Mouse (Mus musculus) activated CD4-positive, CD25-positive, alpha-beta regulatory T cell, adult 4 months (primary cell): ENCODE measurements around the gene Wbp2. TPM values are rescaled to one million over a fixed set of nuclear protein-coding genes. Genes with fewer than 3 reads are reported as not detected.
"Not testable (repeated sequence)": the region's sequence is repeated elsewhere in the genome, so short reads cannot be mapped to it uniquely, and the experiment has no call there.

Experiments used
- ATAC-seq: one replicate; pipeline ENCODE4 v1.8.0; 2017
- polyA plus RNA-seq, 2 experiments: library from polyadenylated mRNA; unstranded; fragments of 100-300 nt; shearing (Covaris generic); gene quantifications; one replicate each; pipeline ENCODE4 v1.2.1; 2017

Gene Wbp2
- polyA plus RNA-seq, 2 experiments from 2014 or later, result 85.4 to 142 TPM

DNA sequence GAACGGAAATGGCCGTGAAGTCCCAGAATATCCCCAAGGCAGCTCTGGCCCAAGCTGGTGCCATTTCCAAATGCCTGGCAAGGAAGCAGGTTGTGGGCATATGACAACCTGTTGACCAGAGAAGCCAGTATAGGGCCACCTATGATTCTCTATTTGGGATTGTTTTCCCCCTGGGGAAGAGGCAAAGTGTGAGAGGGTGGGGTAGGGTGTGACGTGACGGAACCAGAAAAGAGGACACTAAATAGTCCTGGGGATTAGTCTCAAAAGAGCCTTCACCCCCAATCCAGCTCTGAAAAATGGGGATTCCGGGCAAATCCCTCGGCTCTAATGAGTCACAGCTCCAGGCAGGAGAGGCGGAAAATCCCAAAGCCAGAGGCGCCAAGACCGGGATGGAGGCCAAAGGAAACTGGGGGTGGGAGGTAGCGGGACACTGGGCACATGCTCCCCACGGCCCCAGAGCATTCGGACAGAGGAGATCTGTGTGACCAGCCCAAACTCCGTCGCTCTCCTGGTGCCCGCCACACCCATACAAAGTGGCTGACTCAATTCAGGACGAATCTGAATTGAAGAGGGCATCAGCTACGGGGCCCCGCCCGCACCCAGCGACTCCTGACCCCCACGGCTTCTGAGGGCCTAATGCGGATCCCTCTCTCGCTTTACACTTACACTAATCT is 21.8 kb upstream of the Wbp2 start:
- ATAC-seq, result no peak

DNA sequence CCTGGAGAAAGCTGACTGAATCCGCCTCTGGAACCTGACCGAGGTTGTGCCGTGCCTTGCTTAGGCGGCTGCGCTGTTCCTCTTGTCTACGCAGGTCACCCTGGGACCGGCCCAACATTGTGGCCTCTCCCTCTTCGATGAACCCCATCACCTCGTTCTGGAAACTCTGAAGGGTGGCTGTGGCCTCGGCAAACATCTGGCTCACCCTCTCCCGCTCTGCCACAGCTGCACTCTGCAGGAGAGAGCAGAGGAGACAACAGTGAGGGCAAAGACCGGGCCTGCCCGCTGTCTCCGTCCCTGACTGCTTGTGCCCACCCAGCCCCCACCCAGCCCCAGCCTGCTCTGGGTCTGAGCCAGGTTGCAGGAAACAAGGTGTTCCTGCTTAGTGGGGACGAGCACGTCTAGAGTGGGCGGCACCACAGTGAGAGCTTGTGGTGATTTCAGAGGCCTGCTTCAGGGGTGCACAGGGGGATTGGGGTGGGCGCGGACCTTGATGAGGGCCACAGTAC is 21.0 kb upstream of the Wbp2 start:
- ATAC-seq, result no peak

DNA sequence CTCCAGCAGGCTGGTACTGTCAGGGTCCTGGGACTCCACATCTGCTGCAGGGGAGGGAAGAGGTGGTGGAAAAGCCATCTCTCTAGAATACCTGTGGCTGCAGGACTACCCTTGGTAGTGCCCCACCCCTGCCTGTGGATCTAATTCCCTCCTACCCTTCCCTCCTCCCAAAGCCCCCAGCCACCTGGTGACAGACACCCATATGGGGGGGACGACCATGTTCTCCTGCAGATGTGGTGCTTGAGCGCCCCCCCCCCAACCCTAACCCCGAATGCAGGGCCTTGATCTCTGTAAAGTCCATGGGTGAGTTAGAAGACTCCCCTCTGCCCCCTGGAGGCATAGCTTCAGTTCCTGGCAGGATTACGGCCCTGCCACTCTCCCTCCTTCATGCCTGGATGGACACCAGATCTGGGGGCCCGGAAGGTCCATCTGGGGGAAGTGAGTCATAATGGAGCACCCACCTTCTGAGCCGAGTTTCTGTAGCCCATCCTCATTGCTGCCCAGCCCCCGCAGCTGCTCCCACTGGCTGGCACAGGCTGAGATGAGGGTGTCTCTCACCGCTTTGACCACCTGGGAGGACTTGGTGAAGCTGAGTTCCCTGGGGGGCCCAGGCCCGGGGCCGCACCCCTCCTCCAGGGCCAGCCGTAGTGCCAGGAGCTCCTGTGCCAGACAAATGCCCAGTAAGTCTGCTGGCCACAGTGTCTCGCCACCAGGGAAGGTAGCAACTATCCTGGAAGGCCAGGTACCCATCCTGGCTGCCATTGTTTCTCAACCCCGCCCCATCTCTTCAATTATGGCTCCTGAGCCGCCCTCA is 20.4 kb upstream of the Wbp2 start:
- ATAC-seq, result no peak

- ATAC-seq, result no peak
Observed at GRCm38 (mm10) chr11:116106154-116106962, 19.6 kb upstream of the Wbp2 start.

GRCm38 (mm10) chr11:116105065-116105464 is 18.3 kb upstream of the Wbp2 start:
- no peak for ATAC-seq

GRCm38 (mm10) chr11:116104006-116104646 is 17.3 kb upstream of the Wbp2 start:
- ATAC-seq, result no peak

GRCm38 (mm10) chr11:116103572-116103971 is 16.8 kb upstream of the Wbp2 start:
- no peak for ATAC-seq

DNA sequence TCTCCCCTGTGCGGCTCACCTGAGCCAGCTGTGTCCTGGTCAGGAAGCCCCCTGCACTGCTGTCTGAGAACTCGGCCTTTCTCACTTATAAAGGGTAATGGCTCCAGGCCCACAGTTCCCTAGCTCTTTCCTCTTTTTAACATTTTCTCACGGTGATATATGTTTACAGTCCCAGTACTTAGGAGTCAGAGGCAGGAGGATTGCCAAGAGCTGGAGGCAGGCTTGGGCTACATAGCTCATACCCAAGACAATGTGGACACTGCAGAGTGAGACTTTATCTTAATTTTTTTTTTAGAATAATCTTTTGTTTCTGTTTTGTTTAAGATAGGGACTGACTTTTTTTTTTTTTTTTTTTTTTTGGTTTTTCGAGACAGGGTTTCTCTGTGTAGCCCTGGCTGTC is 15.7 kb upstream of the Wbp2 start:
- no peak for ATAC-seq

GRCm38 (mm10) chr11:116101931-116102381 is 15.2 kb upstream of the Wbp2 start:
- ATAC-seq, result no peak

- no peak for ATAC-seq
Observed at GRCm38 (mm10) chr11:116100839-116101238, 14.0 kb upstream of the Wbp2 start.

DNA sequence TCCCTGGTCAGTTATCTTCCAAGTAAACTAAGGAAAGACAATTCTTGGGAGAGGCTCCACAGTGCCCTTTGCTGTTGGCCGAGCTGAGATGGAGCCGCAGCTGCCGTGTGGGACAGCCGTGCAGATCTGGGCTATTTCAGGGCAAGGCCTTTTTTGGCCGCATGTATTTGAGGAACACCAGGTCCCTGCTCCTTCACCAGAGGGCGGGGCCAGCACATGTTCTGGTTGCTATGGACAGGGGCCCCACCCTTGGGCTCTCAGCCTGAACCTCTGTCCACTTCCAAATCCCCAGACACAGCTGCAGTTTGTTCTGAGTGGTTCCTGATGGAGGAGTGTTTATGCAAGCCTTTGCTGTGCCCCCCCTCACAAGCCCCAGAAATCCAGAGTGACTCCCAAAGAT is 13.6 kb upstream of the Wbp2 start:
- ATAC-seq, result no peak

GRCm38 (mm10) chr11:116099462-116099861 is 12.7 kb upstream of the Wbp2 start:
- ATAC-seq, result no peak

DNA sequence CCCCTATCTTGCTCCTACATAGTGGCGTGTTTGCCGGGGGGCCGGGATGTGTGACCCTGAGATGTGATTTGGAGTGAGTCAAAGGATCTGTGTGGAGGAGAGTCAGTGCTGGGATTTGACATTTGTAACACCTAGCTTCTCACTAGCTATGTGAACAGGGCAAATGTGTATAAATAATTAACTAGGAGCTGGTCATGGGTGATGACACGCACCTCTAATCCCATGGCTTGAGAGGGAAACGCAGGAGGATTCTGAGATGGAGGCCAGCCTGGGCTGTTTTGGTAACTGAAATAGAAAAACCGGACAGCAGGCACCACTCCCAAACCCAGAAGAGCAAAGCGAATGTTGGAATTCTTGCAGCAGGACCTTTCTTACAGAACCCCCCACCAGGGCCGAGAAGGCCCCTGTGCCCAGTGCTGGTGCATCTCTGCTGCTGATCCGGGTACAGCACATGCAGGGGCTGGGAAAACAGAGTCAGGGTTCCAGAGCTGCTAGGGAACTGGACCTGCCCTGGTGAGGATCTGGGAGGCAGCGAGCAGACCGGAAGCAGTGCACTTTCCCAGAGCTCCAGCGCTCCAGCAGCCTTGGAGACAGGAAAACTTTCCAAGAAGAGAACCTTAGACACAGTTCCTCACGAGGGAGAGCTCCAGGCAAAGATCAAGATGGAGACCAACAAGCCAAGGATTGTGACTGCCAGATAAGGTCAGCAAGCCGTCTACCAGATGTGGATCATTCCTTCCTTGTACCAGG is 12.1 kb upstream of the Wbp2 start:
- ATAC-seq, result no peak

DNA sequence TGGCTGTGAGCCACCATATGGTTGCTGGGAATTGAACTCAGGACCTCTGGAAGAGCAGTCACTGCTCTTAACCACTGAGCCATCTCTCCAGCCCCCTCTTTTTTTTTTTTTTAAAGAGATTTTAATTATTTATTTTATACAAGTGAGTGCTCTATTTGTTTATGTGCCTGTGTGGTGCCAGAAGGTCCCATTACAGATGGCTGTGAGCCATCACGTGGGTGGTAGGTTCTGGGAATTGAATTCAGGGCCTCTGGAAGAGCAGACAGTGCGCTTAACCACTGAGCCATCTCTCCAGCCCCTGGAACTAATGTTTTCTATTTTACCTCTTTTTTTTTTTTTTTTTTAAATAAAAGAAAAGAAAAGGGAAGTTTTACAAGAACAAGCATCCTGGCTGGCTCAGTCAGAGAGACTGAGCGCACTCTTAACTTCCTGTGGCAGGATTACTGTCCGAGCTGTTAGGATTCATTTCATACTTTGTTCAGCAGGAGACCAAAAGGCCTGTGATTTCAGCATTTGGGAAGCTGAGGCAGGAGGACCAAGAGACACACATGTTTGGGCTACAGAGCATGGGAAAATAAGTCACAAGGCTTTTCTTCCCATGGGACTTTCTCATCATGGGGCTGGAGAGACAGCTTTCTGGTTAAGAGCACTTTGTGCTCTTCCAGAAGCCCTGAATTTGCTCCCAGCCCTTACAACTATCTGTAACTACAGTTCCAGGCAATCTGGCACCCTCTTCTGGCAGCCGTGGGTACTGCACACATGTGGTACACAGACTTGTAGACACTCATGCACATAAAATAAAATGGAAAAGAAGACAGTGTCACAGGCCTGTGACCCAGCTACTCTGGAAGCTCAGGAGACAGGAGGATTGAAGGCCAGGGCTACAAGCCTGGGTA is 9.7 kb upstream of the Wbp2 start:
- no peak for ATAC-seq

DNA sequence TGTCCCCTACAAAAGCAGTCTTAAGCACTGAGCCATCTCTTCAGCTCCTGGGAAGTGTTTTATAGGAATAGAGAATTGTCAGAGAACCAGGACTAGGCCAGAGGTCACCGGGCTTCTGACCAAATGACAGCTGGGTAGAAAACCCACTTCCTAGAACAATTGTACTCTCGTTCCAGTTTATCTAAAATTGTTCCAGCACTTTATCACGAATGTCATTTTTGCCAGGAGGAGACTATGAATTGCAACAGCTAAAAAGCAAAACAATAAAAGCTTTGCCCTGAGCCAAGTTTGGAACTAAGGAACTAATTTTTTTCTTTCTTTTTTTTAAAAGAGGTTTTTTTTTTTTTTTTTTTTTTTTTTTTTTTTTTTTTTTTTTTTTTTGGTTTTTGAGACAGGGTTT is 8.8 kb upstream of the Wbp2 start:
- ATAC-seq, result no peak

DNA sequence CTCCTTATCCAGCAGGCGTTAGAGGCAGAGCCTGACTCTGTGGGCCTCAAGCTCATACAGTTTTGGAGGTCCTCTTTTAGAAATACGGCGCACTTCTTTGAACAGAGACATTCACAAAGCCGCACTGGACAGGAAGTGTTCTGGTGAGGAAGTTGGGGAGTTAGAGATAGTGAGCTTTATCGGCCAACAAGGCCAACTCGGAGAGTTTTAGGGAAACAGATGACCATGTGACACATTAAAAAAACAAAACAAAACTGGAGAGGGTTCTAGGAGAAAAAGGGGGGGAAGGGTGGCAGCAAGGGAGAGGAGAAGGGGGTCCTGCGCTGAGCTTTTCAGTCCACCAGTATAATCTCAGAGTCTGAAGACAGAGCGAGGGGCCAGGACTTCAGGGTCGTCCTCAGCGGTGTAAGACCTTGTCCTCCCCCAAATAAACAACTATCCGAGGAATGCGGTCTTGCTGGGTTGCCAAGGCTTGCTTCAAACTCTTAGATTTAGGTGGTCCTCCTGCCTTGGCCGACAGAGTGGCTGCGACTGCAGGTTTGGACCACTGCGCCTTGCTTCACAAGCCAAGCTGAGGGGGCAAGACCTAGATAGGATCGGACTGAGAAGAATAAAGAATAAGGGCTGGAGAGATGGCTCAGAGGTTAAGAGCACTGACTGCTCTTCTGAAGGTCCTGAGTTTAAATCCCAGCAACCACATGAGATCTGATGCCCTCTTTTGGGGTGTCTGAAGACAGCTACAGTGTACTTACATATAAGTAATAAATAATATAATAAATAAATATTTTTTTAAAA is 7.2 kb upstream of the Wbp2 start:
- no peak for ATAC-seq

GRCm38 (mm10) chr11:116092959-116093358 is 6.2 kb upstream of the Wbp2 start:
- not testable (repeated sequence) for ATAC-seq

GRCm38 (mm10) chr11:116091591-116091990 is 4.8 kb upstream of the Wbp2 start:
- ATAC-seq, result no peak

- no peak for ATAC-seq
Observed at GRCm38 (mm10) chr11:116089545-116089944, 2.8 kb upstream of the Wbp2 start.
